Mouse (Mus musculus) embryonic fibroblast, embryonic 13.5 days (primary cell): ENCODE data around the gene Cd300lg. TPM values are rescaled to one million over a fixed set of nuclear protein-coding genes. Genes with fewer than 3 reads are reported as not detected.

ENCODE experiments used
- H3K27ac ChIP-seq: 2 replicates; pipeline ENCODE4 v1.5.1; 2012; ENCODE audit warnings: low read length, control low read depth, inconsistent platforms; ENCODE audit not compliant: insufficient read depth
- H3K4me1 ChIP-seq: 2 replicates; pipeline ENCODE4 v1.6.1; 2011; ENCODE audit warnings: low read length; ENCODE audit not compliant: control insufficient read depth, insufficient read depth
- H3K4me3 ChIP-seq: 2 replicates; pipeline ENCODE4 v1.5.1; 2011; ENCODE audit warnings: mild to moderate bottlenecking, control low read depth, low read length; ENCODE audit not compliant: insufficient read depth
- CTCF ChIP-seq: IDR thresholded peaks from 2 replicates; pipeline ENCODE4 v1.5.1; 2011; ENCODE audit warnings: mild to moderate bottlenecking, control low read depth, low read length, moderate library complexity, borderline replicate concordance; ENCODE audit not compliant: insufficient read depth
- POLR2A ChIP-seq: IDR thresholded peaks from 2 replicates; pipeline ENCODE4 v1.6.1; 2011; ENCODE audit warnings: low read depth, mild to moderate bottlenecking, control low read depth, low read length, moderate library complexity
- polyA plus RNA-seq: library from polyadenylated mRNA; stranded (reverse); fragments of >200 nt; gene quantifications from 2 replicates; pipeline ENCODE4 v1.2.4, GENCODE M21; 2011; ENCODE audit warnings: low read depth; ENCODE audit not compliant: missing spikeins, insufficient read length

The Cd300lg gene
- polyA plus RNA-seq, 1 experiment = not detected

- TF ChIP-seq POLR2A = no peak
- TF ChIP-seq CTCF = no peak
- no peaks in the 10 kb centered on the region for H3K4me1 ChIP-seq
- H3K4me3 ChIP-seq = no peak overlapping the region
- no peak overlapping the region for H3K27ac ChIP-seq
Observed at GRCm38 (mm10) chr11:102043381-102043780, 2.1 kb downstream of the Cd300lg start.

- no peak overlapping the region for H3K4me3 ChIP-seq
- TF ChIP-seq POLR2A (no peak), CTCF (no peak)
- no peak overlapping the region for H3K27ac ChIP-seq
- H3K4me1 ChIP-seq = no peaks in the 10 kb centered on the region
Observed at GRCm38 (mm10) chr11:102044691-102045212, 3.4 kb downstream of the Cd300lg start.

- H3K4me1 ChIP-seq = no peaks in the 10 kb centered on the region
- no peak overlapping the region for H3K4me3 ChIP-seq
- TF ChIP-seq CTCF (no peak), POLR2A (no peak)
- no peak overlapping the region for H3K27ac ChIP-seq
Observed at GRCm38 (mm10) chr11:102046607-102047006, 5.3 kb downstream of the Cd300lg start.

GRCm38 (mm10) chr11:102049875-102050482, 8.7 kb downstream of the Cd300lg start:
- Histone ChIP-seq H3K4me3 (no peak overlapping the region), H3K4me1 (no peaks in the 10 kb centered on the region), H3K27ac (no peak overlapping the region)
- TF ChIP-seq POLR2A (no peak), CTCF (no peak)

- TF ChIP-seq CTCF = no peak
- TF ChIP-seq POLR2A = no peak
Observed at GRCm38 (mm10) chr11:102051541-102051940, 10.2 kb downstream of the Cd300lg start.

GRCm38 (mm10) chr11:102051954-102052353, 10.6 kb downstream of the Cd300lg start:
- no peak overlapping the region for H3K4me3 ChIP-seq
- H3K27ac ChIP-seq = no peak overlapping the region
- no peak for TF ChIP-seq CTCF
- TF ChIP-seq POLR2A = no peak
- no peaks in the 10 kb centered on the region for H3K4me1 ChIP-seq

More at GRCm38 (mm10) chr11:102051541-102051940, 10.2 kb downstream of the Cd300lg start:
- Histone ChIP-seq H3K4me1 (no peaks in the 10 kb centered on the region), H3K27ac (no peak overlapping the region), H3K4me3 (no peak overlapping the region)

GRCm38 (mm10) chr11:102052697-102053096, 11.4 kb downstream of the Cd300lg start:
- no peak overlapping the region for H3K4me3 ChIP-seq
- no peak overlapping the region for H3K27ac ChIP-seq
- H3K4me1 ChIP-seq = no peaks in the 10 kb centered on the region
- TF ChIP-seq CTCF = no peak
- TF ChIP-seq POLR2A = no peak

GRCm38 (mm10) chr11:102053183-102053582, 11.9 kb downstream of the Cd300lg start:
- no peak overlapping the region for H3K4me3 ChIP-seq
- H3K4me1 ChIP-seq = no peaks in the 10 kb centered on the region
- TF ChIP-seq POLR2A (no peak), CTCF (no peak)
- H3K27ac ChIP-seq = no peak overlapping the region

- TF ChIP-seq POLR2A (no peak), CTCF (0 out of 2 replicates have a peak, but pooled peaks have one; percentile 20)
Observed at GRCm38 (mm10) chr11:102053847-102054246, 12.5 kb downstream of the Cd300lg start.

GRCm38 (mm10) chr11:102061236-102061940, 20.1 kb downstream of the Cd300lg start:
- no peaks in the 10 kb centered on the region for H3K4me1 ChIP-seq
- TF ChIP-seq CTCF = peak; percentile 92
- TF ChIP-seq POLR2A = no peak
- H3K4me3 ChIP-seq = peak overlapping the region; percentile 27
- H3K27ac ChIP-seq = no peak overlapping the region

More at GRCm38 (mm10) chr11:102053847-102054246, 12.5 kb downstream of the Cd300lg start:
- no peak overlapping the region for H3K27ac ChIP-seq
- H3K4me1 ChIP-seq = no peaks in the 10 kb centered on the region
- no peak overlapping the region for H3K4me3 ChIP-seq
